Mouse (Mus musculus) CH12.LX (cell line): ENCODE data around the gene Smim24.

Experiments
- CHD2 ChIP-seq: IDR thresholded peaks from 2 replicates; pipeline ENCODE4 v1.6.1; 2011; ENCODE audit warnings: low read length, improper control_type of control experiment
- CTCF ChIP-seq, 2 experiments: IDR thresholded peaks in 1 of 2; conservative IDR thresholded peaks in 1 of 2; 2 replicates each; pipeline ENCODE4 v1.5.1; 2011 to 2012; ENCODE audit warnings: low read depth in 2 of 2, low read length in 2 of 2, improper control_type of control experiment in 1 of 2, inconsistent platforms in 1 of 2, mild to moderate bottlenecking in 1 of 2, moderate library complexity in 1 of 2
- EP300 ChIP-seq: IDR thresholded peaks from 2 replicates; pipeline ENCODE4 v1.6.1; 2011; ENCODE audit warnings: low read length, improper control_type of control experiment
- ETS1 ChIP-seq: conservative IDR thresholded peaks from 2 replicates; pipeline ENCODE4 v1.6.1; 2012; ENCODE audit warnings: low read depth, mild to moderate bottlenecking, inconsistent platforms, low read length, improper control_type of control experiment, moderate library complexity
- MAX ChIP-seq: IDR thresholded peaks from 2 replicates; pipeline ENCODE4 v1.6.1; 2011; ENCODE audit warnings: low read length, improper control_type of control experiment
- MYC ChIP-seq: IDR thresholded peaks from 2 replicates; pipeline ENCODE4 v1.6.1; 2011; ENCODE audit warnings: low read depth, mild to moderate bottlenecking, improper control_type of control experiment, low read length
- POLR2A ChIP-seq: IDR thresholded peaks from 2 replicates; pipeline ENCODE4 v1.6.1; 2011; ENCODE audit warnings: low read depth, mild to moderate bottlenecking, improper control_type of control experiment, low read length
- RAD21 ChIP-seq: IDR thresholded peaks from 2 replicates; pipeline ENCODE4 v1.6.1; 2011; ENCODE audit warnings: low read depth, mild to moderate bottlenecking, low read length, improper control_type of control experiment, moderate library complexity
- RCOR1 ChIP-seq: conservative IDR thresholded peaks from 2 replicates; pipeline ENCODE4 v1.6.1; 2012; ENCODE audit warnings: low read depth, mild to moderate bottlenecking, inconsistent platforms, low read length, improper control_type of control experiment
- USF1 ChIP-seq: IDR thresholded peaks from 2 replicates; pipeline ENCODE4 v1.6.1; 2014; ENCODE audit warnings: low read depth, mild to moderate bottlenecking, inconsistent platforms, low read length, improper control_type of control experiment
- ZC3H11A ChIP-seq: IDR thresholded peaks from 2 replicates; pipeline ENCODE4 v1.6.1; 2012; ENCODE audit warnings: low read depth, mild to moderate bottlenecking, inconsistent platforms, low read length, improper control_type of control experiment

- TF ChIP-seq CHD2 (no peak), CTCF (conservative IDR thresholded peaks at IDR 0.05 in 1 of 2, IDR thresholded peaks at IDR 0.05 in 1 of 2; ENCODE audit: low read depth in 2 of 2, low read length in 2 of 2) (no peak), ZC3H11A (no peak), EP300 (no peak), RAD21 (no peak), MYC (no peak), USF1 (no peak), POLR2A (no peak), RCOR1 (no peak), MAX (no peak), ETS1 (no peak)
These were observed 3.5 kb upstream of the Smim24 start for GRCm38 (mm10) chr10:81389373-81389772.
